Mouse (Mus musculus) CH12.LX (cell line): ENCODE results near the gene Exo1. TPM values are rescaled to one million over a fixed set of nuclear protein-coding genes. Genes with fewer than 3 reads are reported as not detected.

Source experiments
- DNase-seq: peaks from one replicate; pipeline ENCODE4 v3.0.0-alpha.2; 2013; ENCODE audit errors: extremely low read depth
- H3K27ac ChIP-seq: 2 replicates; pipeline ENCODE4 v1.5.1; 2012; ENCODE audit warnings: low read depth, mild to moderate bottlenecking, control low read depth, moderate library complexity; ENCODE audit not compliant: insufficient read depth
- H3K27me3 ChIP-seq: replicated peaks from 2 replicates; pipeline ENCODE3; 2012; ENCODE audit warnings: inconsistent platforms
- H3K36me3 ChIP-seq, 2 experiments: replicated peaks in 1 of 2; 2 replicates each; pipeline versions ENCODE3 to v1.6.1; 2012; ENCODE audit warnings: inconsistent platforms in 1 of 2, low read length in 1 of 2, mild to moderate bottlenecking in 1 of 2, mixed read lengths in 1 of 2, moderate library complexity in 1 of 2; ENCODE audit not compliant: control insufficient read depth in 1 of 2, insufficient read depth in 1 of 2
- H3K4me1 ChIP-seq, 2 experiments: 2 replicates each; pipeline ENCODE4 v1.6.1; 2012; ENCODE audit warnings: inconsistent platforms in 1 of 2, moderate library complexity in 1 of 2; ENCODE audit not compliant: insufficient read depth in 2 of 2, control insufficient read depth in 1 of 2
- H3K4me2 ChIP-seq: 2 replicates; pipeline ENCODE4 v1.6.1; 2012; ENCODE audit warnings: low read depth, mild to moderate bottlenecking, control low read depth; ENCODE audit not compliant: poor library complexity, insufficient read depth, severe bottlenecking
- H3K4me3 ChIP-seq, 3 experiments: fragments of 150-350 bp in 1 of 3; sonication (generic) in 1 of 3; replicated peaks in 1 of 3; 2 replicates each; pipeline versions ENCODE3 to v1.5.1; 2011 to 2012; ENCODE audit warnings: low read depth in 2 of 3, low read length in 2 of 3, mild to moderate bottlenecking in 2 of 3, moderate library complexity in 2 of 3, control low read depth in 1 of 3, improper control_type of control experiment in 1 of 3, inconsistent platforms in 1 of 3, mixed read lengths in 1 of 3; ENCODE audit not compliant: poor library complexity in 1 of 3
- H3K79me2 ChIP-seq: replicated peaks from 2 replicates; pipeline ENCODE4 v1.6.1; 2012; ENCODE audit warnings: mild to moderate bottlenecking, moderate library complexity; ENCODE audit not compliant: control insufficient read depth, poor library complexity, insufficient read depth, severe bottlenecking; ENCODE audit errors: extremely low read depth
- H3K9ac ChIP-seq: 2 replicates; pipeline ENCODE4 v1.6.1; 2012; ENCODE audit warnings: low read depth, mild to moderate bottlenecking, control low read depth, moderate library complexity; ENCODE audit not compliant: insufficient read depth
- H3K9me3 ChIP-seq: replicated peaks from 2 replicates; pipeline ENCODE3; 2012; ENCODE audit warnings: low read length, inconsistent platforms, mixed read lengths
- ELF1 ChIP-seq: IDR thresholded peaks from 2 replicates; pipeline ENCODE4 v1.6.1; 2014; ENCODE audit warnings: low read depth, mild to moderate bottlenecking, inconsistent platforms, low read length, improper control_type of control experiment
- GABPA ChIP-seq: IDR thresholded peaks from 2 replicates; pipeline ENCODE4 v1.6.1; 2012; ENCODE audit warnings: low read depth, low read length, improper control_type of control experiment, inconsistent platforms; ENCODE audit not compliant: insufficient replicate concordance
- IRF4 ChIP-seq: IDR thresholded peaks from 2 replicates; pipeline ENCODE4 v1.6.1; 2014; ENCODE audit warnings: low read depth, mild to moderate bottlenecking, inconsistent platforms, low read length, improper control_type of control experiment
- MAFK ChIP-seq: IDR thresholded peaks from 2 replicates; pipeline ENCODE4 v1.6.1; 2011; ENCODE audit warnings: low read length, improper control_type of control experiment; ENCODE audit not compliant: insufficient replicate concordance
- TCF12 ChIP-seq: IDR thresholded peaks from 2 replicates; pipeline ENCODE4 v1.6.1; 2014; ENCODE audit warnings: low read depth, mild to moderate bottlenecking, inconsistent platforms, low read length, improper control_type of control experiment
- UBTF ChIP-seq: IDR thresholded peaks from 2 replicates; pipeline ENCODE4 v1.6.1; 2012; ENCODE audit warnings: low read depth, mild to moderate bottlenecking, inconsistent platforms, low read length, improper control_type of control experiment, moderate library complexity
- ZC3H11A ChIP-seq: IDR thresholded peaks from 2 replicates; pipeline ENCODE4 v1.6.1; 2012; ENCODE audit warnings: low read depth, mild to moderate bottlenecking, inconsistent platforms, low read length, improper control_type of control experiment
- ZMIZ1 ChIP-seq: IDR thresholded peaks from 2 replicates; pipeline ENCODE4 v1.6.1; 2012; ENCODE audit warnings: low read depth, mild to moderate bottlenecking, inconsistent platforms, low read length, improper control_type of control experiment
- dilution Hi-C: fragments of 300-500 bp; cut with MboI; formaldehyde crosslinking; loops from 2 replicates; pipeline ENCODE4 v1.14.3; 2020; ENCODE audit warnings: low sequenced_read_pairs; ENCODE audit not compliant: extremely low pct_unique_long_range_greater_than_20kb, extremely low pct_ligation_motif_present
- in situ Hi-C: fragments of 300-500 bp; cut with MboI; formaldehyde crosslinking; loops from 3 replicates; pipeline ENCODE4 v1.14.3; 2019; ENCODE audit warnings: low sequenced_read_pairs, low pct_ligation_motif_present, low pct_unique_long_range_greater_than_20kb, mixed read lengths
- polyA plus RNA-seq: library from polyadenylated mRNA; unstranded; fragments of >175 nt; gene quantifications from 2 replicates; pipeline ENCODE4 v1.2.1, GENCODE M21; 2012; ENCODE audit warnings: low read depth; ENCODE audit not compliant: insufficient read length
- total RNA-seq, 2 experiments: library from RNA; depleted of rRNA; stranded (reverse); fragments of 300-350 nt in 1 of 2; fragments of >200 nt in 1 of 2; gene quantifications; 2 replicates each; pipeline ENCODE4 v1.2.3; 2012 to 2014

Gene Exo1
- total and polyA plus RNA-seq, 3 experiments: 51.6 to 139 (median 95.2) TPM

- DNase-seq: no peak
- Histone ChIP-seq H3K9ac (no peak overlapping the region), H3K36me3 (peaks cover 39 to 63% of the 10 kb centered on the region in 2 experiments), H3K4me2 (no peak overlapping the region), H3K27ac (no peak overlapping the region), H3K9me3 (peaks cover 3% of the 10 kb centered on the region), H3K4me3 (no peak overlapping the region), H3K4me1 (peaks cover 6 to 26% of the 10 kb centered on the region in 2 experiments; a peak in 3 of 4 replicates), H3K79me2 (peaks cover 19% of the 10 kb centered on the region; the same call in 1 of the 2 replicates), H3K27me3 (no peaks in the 10 kb centered on the region)
- dilution Hi-C loops: no loop called here
- in situ Hi-C loops: no loop called here
- no peak for TF ChIP-seq ZC3H11A
- TF ChIP-seq TCF12: no peak
These were observed 3.0 kb downstream of the Exo1 start for GRCm38 (mm10) chr1:175883398-175883797.

- Histone ChIP-seq H3K36me3 (peaks cover 58 to 75% of the 10 kb centered on the region in 2 experiments), H3K79me2 (no peaks in the 10 kb centered on the region; the same call in 1 of the 2 replicates), H3K27ac (no peak overlapping the region), H3K4me2 (no peak overlapping the region)
- dilution Hi-C loops (no loop called here), in situ Hi-C loops (no loop called here)
- no peak for DNase-seq
- no peak for TF ChIP-seq ELF1
- TF ChIP-seq, all 38 proteins: peak for 0
- Histone ChIP-seq H3K4me3 (no peak overlapping the region), H3K9me3 (no peaks in the 10 kb centered on the region), H3K4me1 (no peaks in the 10 kb centered on the region), H3K27me3 (no peaks in the 10 kb centered on the region), H3K9ac (no peak overlapping the region)
These were observed 12.9 kb downstream of the Exo1 start for GRCm38 (mm10) chr1:175893263-175893662.

GRCm38 (mm10) chr1:175893726-175894125 is 13.3 kb downstream of the Exo1 start:
- H3K4me2 ChIP-seq: no peak overlapping the region
- H3K9ac ChIP-seq: no peak overlapping the region
- dilution Hi-C loops (no loop called here), in situ Hi-C loops (no loop called here)
- no peaks in the 10 kb centered on the region; the same call in 1 of the 2 replicates for H3K79me2 ChIP-seq
- no peak for TF ChIP-seq GABPA
- H3K36me3 ChIP-seq: peaks cover 57 to 75% of the 10 kb centered on the region in 2 experiments
- no peak for DNase-seq
- H3K9me3 ChIP-seq: no peaks in the 10 kb centered on the region
- no peak overlapping the region for H3K4me3 ChIP-seq
- H3K4me1 ChIP-seq: no peaks in the 10 kb centered on the region
- no peak overlapping the region for H3K27ac ChIP-seq
- H3K27me3 ChIP-seq: no peaks in the 10 kb centered on the region

GRCm38 (mm10) chr1:175911207-175911606 is 30.8 kb downstream of the Exo1 start:
- Histone ChIP-seq H3K4me1 (no peaks in the 10 kb centered on the region), H3K27ac (no peak overlapping the region), H3K4me3 (no peak overlapping the region), H3K9me3 (peaks cover 2% of the 10 kb centered on the region), H3K9ac (no peak overlapping the region), H3K4me2 (no peak overlapping the region), H3K27me3 (no peaks in the 10 kb centered on the region), H3K36me3 (peaks cover 35 to 56% of the 10 kb centered on the region in 2 experiments), H3K79me2 (no peaks in the 10 kb centered on the region)
- in situ Hi-C loops (no loop called here), dilution Hi-C loops (no loop called here)
- TF ChIP-seq IRF4: no peak
- TF ChIP-seq MAFK: no peak
- no peak for TF ChIP-seq ZMIZ1
- no peak for TF ChIP-seq UBTF
- no peak for DNase-seq
